1 mouse cellular context compared by ENCODE assay signal in genomic region chr19:29439242-29439641, GRCm38 (mm10).
A peak's percentile ranks its signal among the peaks of the same experiment; 100 is the strongest.
TF ChIP-seq lines count a peak whose summit lies in the region.

No protein-coding gene starts in this region.

TF ChIP-seq in MEL, 35 proteins besides CTCF, POLR2A, EP300 and RAD21 (continued from another document):
- TF ChIP-seq SIN3A (IDR thresholded peaks at IDR 0.05; ENCODE audit: low read length) (peak; percentile 94), TCF12 (IDR thresholded peaks at IDR 0.05; ENCODE audit: low read depth, low read length) (peak; percentile 96), ETS1 (IDR thresholded peaks at IDR 0.05; ENCODE audit: low read depth, low read length) (peak; percentile 96), ZC3H11A (IDR thresholded peaks at IDR 0.05; ENCODE audit: low read depth, low read length) (peak; percentile 7; the same call in 1 of the 2 replicates), HCFC1 (IDR thresholded peaks at IDR 0.05; ENCODE audit: low read depth, low read length) (peak; percentile 66), ZKSCAN1 (IDR thresholded peaks at IDR 0.05; ENCODE audit: low read depth, low read length) (no peak), CHD2 (IDR thresholded peaks at IDR 0.05; ENCODE audit: low read length) (no peak; the same call in 1 of the 2 replicates), USF1 (IDR thresholded peaks at IDR 0.05; ENCODE audit: low read depth, low read length) (no peak), TBP (IDR thresholded peaks at IDR 0.05; ENCODE audit: low read depth, low read length) (peak; percentile 80)
TF ChIP-seq in MEL: peak in this region for 16.
